Mouse (Mus musculus) heart, embryonic 13.5 days (tissue): ENCODE results near the gene Ssbp4. TPM values are rescaled to one million over a fixed set of nuclear protein-coding genes. Genes with fewer than 3 reads are reported as not detected.

Experiments used
- ATAC-seq: fragments of 200-750 bp; cut with Nextera tagmentation; 2 replicates; pipeline ENCODE4 v1.8.0; 2017; ENCODE audit warnings: moderate TSS enrichment; ENCODE audit not compliant: insufficient number of reproducible peaks, low FRiP score, low TSS enrichment; ENCODE audit errors: extremely low read depth
- H3K27ac ChIP-seq: fragments of 300-500 bp; sonication (generic); replicated peaks from 2 replicates; pipeline ENCODE4 v1.5.1; 2015; ENCODE audit warnings: moderate library complexity, mild to moderate bottlenecking, inconsistent platforms
- H3K27me3 ChIP-seq: fragments of 300-500 bp; sonication (generic); replicated peaks from 2 replicates; pipeline ENCODE4 v1.6.1; 2015; ENCODE audit warnings: mild to moderate bottlenecking, inconsistent platforms
- H3K36me3 ChIP-seq: fragments of 300-500 bp; sonication (generic); 2 replicates; pipeline ENCODE4 v1.6.1; 2015; ENCODE audit warnings: mild to moderate bottlenecking, inconsistent platforms
- H3K4me1 ChIP-seq: fragments of 300-500 bp; sonication (generic); 2 replicates; pipeline ENCODE4 v1.6.1; 2015; ENCODE audit warnings: inconsistent platforms
- H3K4me2 ChIP-seq: fragments of 300-500 bp; sonication (generic); 2 replicates; pipeline ENCODE4 v1.6.1; 2015; ENCODE audit warnings: inconsistent platforms, mild to moderate bottlenecking, moderate library complexity
- H3K4me3 ChIP-seq: fragments of 300-500 bp; sonication (generic); 2 replicates; pipeline ENCODE4 v1.5.1; 2015; ENCODE audit warnings: moderate library complexity, mild to moderate bottlenecking, inconsistent platforms
- H3K9ac ChIP-seq: fragments of 300-500 bp; sonication (generic); 2 replicates; pipeline ENCODE4 v1.6.1; 2015; ENCODE audit warnings: inconsistent platforms, mild to moderate bottlenecking, moderate library complexity
- H3K9me3 ChIP-seq: fragments of 300-500 bp; sonication (generic); 2 replicates; pipeline ENCODE4 v1.6.1; 2016; ENCODE audit warnings: inconsistent platforms
- WGBS: fragments of 180-500 bp; shearing (Covaris S2); methylation state at CpG from one replicate; pipeline ENCODE4 v1.1.7; 2015; ENCODE audit warnings: mixed read lengths; 5-methylcytosine and 5-hydroxymethylcytosine counted together
- polyA plus RNA-seq: library from polyadenylated mRNA; unstranded; fragments of >200 nt; fragmentation: Nextera tagmentation; extraction: Ambion mirVana; gene quantifications from 2 replicates; pipeline ENCODE4 v1.2.1, GENCODE M21; 2015

The Ssbp4 gene
- polyA plus RNA-seq, 1 experiment from 2014 or later: 63.3 TPM

- peak overlapping the region; percentile 99 for H3K4me2 ChIP-seq
- no peak overlapping the region for H3K4me3 ChIP-seq
- H3K9me3 ChIP-seq: no peaks in the 10 kb centered on the region
- no peaks in the 10 kb centered on the region for H3K27me3 ChIP-seq
- H3K27ac ChIP-seq: no peak overlapping the region
- H3K9ac ChIP-seq: no peak overlapping the region
- H3K4me1 ChIP-seq: peaks cover 50% of the 10 kb centered on the region
- no peak for ATAC-seq
- peaks cover 21% of the 10 kb centered on the region for H3K36me3 ChIP-seq
- WGBS: 83% methylated on average over 9 of the region's 9 CpGs
Observed at GRCm38 (mm10) chr8:70605871-70606779, 2.5 kb downstream of the Ssbp4 start.

DNA sequence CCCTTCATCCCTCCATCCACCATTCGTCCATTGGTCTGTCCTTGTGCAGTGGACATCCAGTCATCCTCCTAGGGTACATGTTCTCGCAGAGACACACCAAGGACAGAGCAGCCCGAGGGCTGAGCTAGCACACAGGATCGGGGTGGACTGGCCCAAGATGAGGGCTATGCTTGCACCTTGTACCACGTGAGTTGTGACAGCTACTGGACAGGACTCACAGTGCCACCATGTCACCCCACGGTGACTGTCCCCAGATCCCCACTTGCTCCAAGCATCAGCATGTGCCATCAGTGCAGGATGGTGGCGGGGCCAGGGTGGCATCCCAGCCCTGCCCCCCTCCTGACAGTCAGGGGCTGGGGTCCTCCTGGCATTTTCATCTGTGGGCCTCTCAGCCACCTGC, 4.1 kb downstream of the Ssbp4 start:
- Histone ChIP-seq H3K9me3 (no peaks in the 10 kb centered on the region), H3K36me3 (peaks cover 25% of the 10 kb centered on the region), H3K27me3 (no peaks in the 10 kb centered on the region; the same call in 1 of the 2 replicates), H3K4me1 (peaks cover 56% of the 10 kb centered on the region), H3K4me2 (no peak overlapping the region), H3K27ac (no peak overlapping the region), H3K9ac (no peak overlapping the region), H3K4me3 (no peak overlapping the region)
- no peak for ATAC-seq
- 78% methylated on average over 7 of the region's 7 CpGs for WGBS

DNA sequence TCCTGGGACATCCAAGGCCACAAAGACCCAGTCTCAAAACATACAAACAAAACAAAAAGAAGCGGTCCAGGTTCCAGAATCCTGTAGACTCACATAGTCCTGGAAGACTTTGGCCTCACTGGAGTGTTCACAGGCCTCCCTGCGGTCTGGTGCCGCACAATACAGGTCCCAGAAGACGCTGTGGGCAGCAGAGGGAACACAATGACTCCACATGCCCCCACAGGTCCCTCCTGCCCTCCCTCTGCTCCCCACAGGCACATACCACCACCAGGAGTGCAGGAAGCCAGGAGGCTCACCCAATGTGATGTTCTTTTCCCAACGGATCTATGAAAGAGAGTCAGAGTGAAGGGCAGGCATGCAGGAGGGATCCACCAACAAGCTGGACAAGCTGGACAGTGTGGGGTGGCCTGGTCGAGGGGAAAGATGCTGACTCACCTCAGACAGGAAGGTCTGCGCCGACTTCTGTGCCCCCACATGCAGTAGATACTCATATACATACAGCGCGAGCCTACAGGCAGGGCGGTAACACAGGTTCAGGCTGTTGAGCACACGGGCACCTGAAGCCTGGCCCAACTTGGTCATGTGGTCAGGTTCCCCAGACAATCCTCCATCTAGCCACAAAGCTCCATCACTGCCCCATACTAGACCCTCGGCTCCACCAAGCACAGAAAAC, 6.4 kb downstream of the Ssbp4 start:
- H3K9me3 ChIP-seq: no peaks in the 10 kb centered on the region
- H3K4me2 ChIP-seq: no peak overlapping the region
- 92% methylated on average over 13 of the region's 13 CpGs for WGBS
- peaks cover 58% of the 10 kb centered on the region for H3K4me1 ChIP-seq
- peaks cover 33% of the 10 kb centered on the region for H3K36me3 ChIP-seq
- H3K27me3 ChIP-seq: no peaks in the 10 kb centered on the region; the same call in 1 of the 2 replicates
- no peak for ATAC-seq
- H3K4me3 ChIP-seq: no peak overlapping the region
- no peak overlapping the region for H3K9ac ChIP-seq
- no peak overlapping the region for H3K27ac ChIP-seq

DNA sequence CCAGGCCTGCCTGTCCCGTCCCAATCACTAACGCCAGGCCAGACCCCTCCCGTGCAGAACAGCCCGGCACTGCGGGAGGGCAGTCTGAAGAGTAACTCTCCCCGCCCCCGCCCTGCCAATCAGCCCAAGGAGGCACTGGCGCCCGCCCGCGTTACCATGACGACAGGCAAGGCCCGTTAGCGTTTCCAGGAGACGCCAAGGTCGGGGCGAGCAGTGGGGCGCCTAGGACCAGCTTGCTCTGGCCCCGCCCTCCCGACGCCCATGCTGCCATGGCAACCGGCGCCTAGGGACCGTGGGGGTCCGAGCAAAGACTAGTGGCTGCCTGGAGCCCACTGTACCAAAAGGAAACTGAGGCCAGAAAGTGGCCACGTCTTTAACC, 7.4 kb downstream of the Ssbp4 start:
- ATAC-seq: no peak; the same call in 1 of the 2 replicates
- Histone ChIP-seq H3K4me3 (peak overlapping the region; percentile 30), H3K27me3 (no peaks in the 10 kb centered on the region; the same call in 1 of the 2 replicates), H3K9ac (peak overlapping the region; percentile 64), H3K27ac (peak overlapping the region; percentile 71), H3K36me3 (peaks cover 43% of the 10 kb centered on the region), H3K4me1 (peaks cover 60% of the 10 kb centered on the region), H3K4me2 (peak overlapping the region; percentile 65), H3K9me3 (no peaks in the 10 kb centered on the region)
- 2% methylated on average over 26 of the region's 26 CpGs for WGBS

GRCm38 (mm10) chr8:70600473-70601270, 8.0 kb downstream of the Ssbp4 start:
- H3K4me1 ChIP-seq: peaks cover 60% of the 10 kb centered on the region

GRCm38 (mm10) chr8:70599507-70600290, 9.0 kb downstream of the Ssbp4 start:
- no peak overlapping the region for H3K4me3 ChIP-seq
- WGBS: 82% methylated on average over 12 of the region's 12 CpGs

More at GRCm38 (mm10) chr8:70600473-70601270, 8.0 kb downstream of the Ssbp4 start:
- peaks cover 49% of the 10 kb centered on the region for H3K36me3 ChIP-seq
- no peaks in the 10 kb centered on the region; the same call in 1 of the 2 replicates for H3K27me3 ChIP-seq
- H3K4me2 ChIP-seq: peak overlapping the region; percentile 65
- peak overlapping the region; percentile 30 for H3K4me3 ChIP-seq
- no peak for ATAC-seq
- H3K9ac ChIP-seq: peak overlapping the region; percentile 64
- WGBS: 20% methylated on average over 10 of the region's 10 CpGs
- H3K9me3 ChIP-seq: no peaks in the 10 kb centered on the region
- peak overlapping the region; percentile 71 for H3K27ac ChIP-seq

DNA sequence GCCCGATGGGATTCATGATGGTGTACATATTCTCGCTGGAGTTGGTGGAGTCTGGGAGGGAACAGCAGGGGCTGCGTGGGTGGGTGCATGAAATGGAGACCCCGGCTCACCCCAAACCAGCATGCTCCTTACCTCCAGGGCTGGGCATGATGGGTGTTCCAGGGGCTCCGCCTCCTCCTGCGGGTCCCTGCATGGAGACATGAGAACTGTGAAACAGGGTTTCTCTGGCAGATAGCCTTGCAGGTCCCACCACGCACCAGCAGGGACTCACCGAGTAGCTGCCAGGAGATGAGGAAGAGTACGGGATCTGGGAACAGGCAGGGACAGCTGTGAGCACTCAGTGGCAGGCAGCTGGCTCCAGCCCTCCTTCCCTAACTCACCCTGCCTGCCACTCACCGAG, 9.9 kb downstream of the Ssbp4 start:
- no peaks in the 10 kb centered on the region for H3K9me3 ChIP-seq
- 0 out of 2 replicates have a peak overlapping the region, but pooled peaks have one; percentile 17 for H3K27ac ChIP-seq
- peak overlapping the region; percentile 87 for H3K9ac ChIP-seq
- H3K4me1 ChIP-seq: peaks cover 73% of the 10 kb centered on the region
- H3K36me3 ChIP-seq: peaks cover 53% of the 10 kb centered on the region
- H3K4me2 ChIP-seq: peak overlapping the region; percentile 76
- peak overlapping the region; percentile 62 for H3K4me3 ChIP-seq
- 24% methylated on average over 10 of the region's 10 CpGs for WGBS
- no peak for ATAC-seq
- H3K27me3 ChIP-seq: no peaks in the 10 kb centered on the region; the same call in 1 of the 2 replicates

More at GRCm38 (mm10) chr8:70599507-70600290, 9.0 kb downstream of the Ssbp4 start:
- no peak overlapping the region for H3K4me2 ChIP-seq
- no peaks in the 10 kb centered on the region for H3K9me3 ChIP-seq
- no peak overlapping the region for H3K9ac ChIP-seq
- peaks cover 70% of the 10 kb centered on the region for H3K4me1 ChIP-seq
- H3K27ac ChIP-seq: no peak overlapping the region
- peaks cover 54% of the 10 kb centered on the region for H3K36me3 ChIP-seq
- ATAC-seq: no peak
- H3K27me3 ChIP-seq: no peaks in the 10 kb centered on the region; the same call in 1 of the 2 replicates

DNA sequence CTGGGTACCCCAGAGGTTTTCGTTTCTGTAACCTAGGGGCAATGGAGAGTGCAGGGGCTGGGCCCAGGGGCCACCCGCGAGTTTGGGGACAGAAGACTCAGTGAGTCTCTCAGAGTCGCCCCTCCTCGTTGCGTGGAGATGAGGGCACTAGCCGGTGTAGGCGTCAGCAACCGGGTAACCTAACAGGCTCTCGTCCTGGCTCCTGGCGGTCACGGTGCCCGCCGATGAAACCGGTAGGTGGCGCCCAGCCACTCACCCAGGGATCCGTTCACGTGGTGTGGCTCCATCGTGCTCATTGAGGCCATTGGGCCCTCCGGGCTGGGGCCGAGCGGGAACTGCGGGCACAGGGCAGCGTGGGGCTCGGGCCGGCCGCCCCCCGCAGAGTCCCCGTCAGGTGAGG, 10.4 kb downstream of the Ssbp4 start:
- Histone ChIP-seq H3K9ac (peak overlapping the region; percentile 87), H3K36me3 (peaks cover 49% of the 10 kb centered on the region), H3K27ac (peak overlapping the region; percentile 38), H3K4me2 (peak overlapping the region; percentile 76), H3K4me3 (peak overlapping the region; percentile 62), H3K4me1 (peaks cover 77% of the 10 kb centered on the region), H3K9me3 (no peaks in the 10 kb centered on the region), H3K27me3 (no peaks in the 10 kb centered on the region; the same call in 1 of the 2 replicates)
- ATAC-seq: no peak
- WGBS: 5% methylated on average over 29 of the region's 29 CpGs

DNA sequence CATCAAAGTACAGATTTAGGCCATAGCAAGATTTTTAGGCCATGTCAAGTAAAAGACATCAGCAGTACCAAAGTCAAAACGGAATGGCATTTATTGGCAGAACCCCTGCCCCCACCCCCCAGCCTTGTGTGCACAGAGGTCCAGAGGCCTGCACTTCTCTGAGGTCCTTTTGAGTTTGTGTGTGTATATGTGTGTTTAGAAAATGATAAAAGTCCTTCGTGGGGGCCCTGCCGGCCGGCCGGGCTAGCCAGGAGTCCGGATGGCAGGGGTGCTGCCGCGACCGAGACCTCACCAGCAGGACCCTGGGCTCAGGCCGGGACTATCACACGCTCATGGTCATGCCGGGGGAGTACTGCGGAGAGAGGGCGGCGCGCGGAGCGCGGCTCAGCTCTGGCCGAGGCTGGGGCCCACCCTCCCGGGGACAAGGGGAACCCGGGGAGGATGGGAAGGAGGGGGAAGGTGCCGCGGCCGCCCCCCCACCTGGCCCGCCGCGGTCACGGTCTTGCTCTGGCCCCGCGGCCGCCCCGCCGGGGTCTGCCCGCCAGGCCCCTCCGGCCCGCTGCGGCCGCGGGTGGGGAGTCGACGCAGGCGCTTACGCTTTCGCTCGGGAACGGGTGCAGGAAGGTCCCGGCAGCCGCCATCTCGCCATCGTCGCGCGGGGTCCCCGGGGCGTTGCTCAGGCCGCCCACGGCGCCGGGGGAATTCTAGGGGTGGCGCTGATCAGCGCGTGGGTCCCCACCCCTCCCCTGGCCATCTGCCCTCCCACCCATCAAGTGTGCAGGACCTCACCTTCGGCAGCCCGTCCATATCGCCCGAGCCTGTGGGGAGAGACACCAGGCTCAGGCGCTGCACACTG, 11.0 kb downstream of the Ssbp4 start:
- peaks cover 83% of the 10 kb centered on the region for H3K4me1 ChIP-seq
- peak overlapping the region; percentile 38 for H3K27ac ChIP-seq

More for the DNA sequence above, 11.0 kb downstream of the Ssbp4 start:
- 12% methylated on average over 68 of the region's 68 CpGs for WGBS
- peaks cover 43% of the 10 kb centered on the region for H3K36me3 ChIP-seq
- H3K9me3 ChIP-seq: no peaks in the 10 kb centered on the region
- peak overlapping the region; percentile 87 for H3K9ac ChIP-seq
- ATAC-seq: no peak
- peak overlapping the region; percentile 62 for H3K4me3 ChIP-seq
- H3K27me3 ChIP-seq: no peaks in the 10 kb centered on the region; the same call in 1 of the 2 replicates
- peak overlapping the region; percentile 76 for H3K4me2 ChIP-seq
